Mouse (Mus musculus) ES-Bruce4 (cell line): ENCODE results near the gene Kcnk16. TPM values are rescaled to one million over a fixed set of nuclear protein-coding genes. Genes with fewer than 3 reads are reported as not detected.
A peak's percentile ranks its signal among the peaks of the same experiment; 100 is the strongest.

Experiments
- H3K27ac ChIP-seq: 2 replicates; pipeline ENCODE4 v1.5.1; 2012; ENCODE audit warnings: low read length, inconsistent platforms; ENCODE audit not compliant: insufficient read depth
- H3K27me3 ChIP-seq: 2 replicates; pipeline ENCODE4 v1.6.1; 2012; ENCODE audit warnings: mild to moderate bottlenecking, low read length, inconsistent platforms; ENCODE audit not compliant: control insufficient read depth, poor library complexity, insufficient read depth, severe bottlenecking
- H3K36me3 ChIP-seq: 2 replicates; pipeline ENCODE4 v1.6.1; 2012; ENCODE audit warnings: inconsistent platforms, mild to moderate bottlenecking, low read length, moderate library complexity; ENCODE audit not compliant: control insufficient read depth, poor library complexity, insufficient read depth, severe bottlenecking
- H3K4me1 ChIP-seq: one replicate; pipeline ENCODE4 v1.8.1; 2011; ENCODE audit warnings: low read length; ENCODE audit not compliant: control insufficient read depth, insufficient read depth
- H3K4me3 ChIP-seq: 2 replicates; pipeline ENCODE4 v1.5.1; 2011; ENCODE audit warnings: low read depth, mild to moderate bottlenecking, low read length
- H3K9ac ChIP-seq: 2 replicates; pipeline ENCODE4 v1.6.1; 2012; ENCODE audit warnings: low read depth, mild to moderate bottlenecking, inconsistent platforms; ENCODE audit not compliant: poor library complexity, severe bottlenecking
- H3K9me3 ChIP-seq: replicated peaks from 2 replicates; pipeline ENCODE4 v1.6.1; 2012; ENCODE audit warnings: mild to moderate bottlenecking, low read length, inconsistent platforms; ENCODE audit not compliant: control insufficient read depth, poor library complexity, insufficient read depth, severe bottlenecking
- CTCF ChIP-seq: IDR thresholded peaks from one replicate; pipeline ENCODE4 v1.8.1; 2011; ENCODE audit warnings: low read depth, low read length
- EP300 ChIP-seq: IDR thresholded peaks from 2 replicates; pipeline ENCODE4 v1.6.1; 2011; ENCODE audit warnings: low read depth, low read length; ENCODE audit not compliant: insufficient read depth
- POLR2A ChIP-seq: IDR thresholded peaks from one replicate; pipeline ENCODE4 v1.8.1; 2011; ENCODE audit warnings: low read length; ENCODE audit not compliant: insufficient read depth
- polyA plus RNA-seq: library from polyadenylated mRNA; stranded (reverse); fragments of >200 nt; gene quantifications from 2 replicates; pipeline ENCODE4 v1.2.4, GENCODE M21; 2011; ENCODE audit warnings: low read depth; ENCODE audit not compliant: missing spikeins, insufficient read depth, insufficient read length

Kcnk16 gene
- polyA plus RNA-seq, 1 experiment = not detected

- H3K4me3 ChIP-seq = peak overlapping the region; percentile 16; the same call in 1 of the 2 replicates
- peaks cover 3% of the 10 kb centered on the region for H3K4me1 ChIP-seq
- no peaks in the 10 kb centered on the region for H3K9me3 ChIP-seq
- no peak for TF ChIP-seq CTCF
- TF ChIP-seq POLR2A = no peak
- TF ChIP-seq EP300 = no peak
- H3K27ac ChIP-seq = no peak overlapping the region
- no peak overlapping the region for H3K9ac ChIP-seq
- H3K27me3 ChIP-seq = no peaks in the 10 kb centered on the region
- no peaks in the 10 kb centered on the region for H3K36me3 ChIP-seq
Measured at GRCm38 (mm10) chr14:20242454-20242853, 26.5 kb downstream of the Kcnk16 start.

- no peak for TF ChIP-seq EP300
- TF ChIP-seq POLR2A = no peak
- no peak for TF ChIP-seq CTCF
- no peaks in the 10 kb centered on the region; the same call in 1 of the 2 replicates for H3K9me3 ChIP-seq
- H3K9ac ChIP-seq = no peak overlapping the region
- no peaks in the 10 kb centered on the region for H3K27me3 ChIP-seq
- H3K4me3 ChIP-seq = no peak overlapping the region
- no peaks in the 10 kb centered on the region for H3K4me1 ChIP-seq
- no peaks in the 10 kb centered on the region for H3K36me3 ChIP-seq
- no peak overlapping the region for H3K27ac ChIP-seq
Measured at GRCm38 (mm10) chr14:20234403-20234802, 34.6 kb downstream of the Kcnk16 start.

DNA sequence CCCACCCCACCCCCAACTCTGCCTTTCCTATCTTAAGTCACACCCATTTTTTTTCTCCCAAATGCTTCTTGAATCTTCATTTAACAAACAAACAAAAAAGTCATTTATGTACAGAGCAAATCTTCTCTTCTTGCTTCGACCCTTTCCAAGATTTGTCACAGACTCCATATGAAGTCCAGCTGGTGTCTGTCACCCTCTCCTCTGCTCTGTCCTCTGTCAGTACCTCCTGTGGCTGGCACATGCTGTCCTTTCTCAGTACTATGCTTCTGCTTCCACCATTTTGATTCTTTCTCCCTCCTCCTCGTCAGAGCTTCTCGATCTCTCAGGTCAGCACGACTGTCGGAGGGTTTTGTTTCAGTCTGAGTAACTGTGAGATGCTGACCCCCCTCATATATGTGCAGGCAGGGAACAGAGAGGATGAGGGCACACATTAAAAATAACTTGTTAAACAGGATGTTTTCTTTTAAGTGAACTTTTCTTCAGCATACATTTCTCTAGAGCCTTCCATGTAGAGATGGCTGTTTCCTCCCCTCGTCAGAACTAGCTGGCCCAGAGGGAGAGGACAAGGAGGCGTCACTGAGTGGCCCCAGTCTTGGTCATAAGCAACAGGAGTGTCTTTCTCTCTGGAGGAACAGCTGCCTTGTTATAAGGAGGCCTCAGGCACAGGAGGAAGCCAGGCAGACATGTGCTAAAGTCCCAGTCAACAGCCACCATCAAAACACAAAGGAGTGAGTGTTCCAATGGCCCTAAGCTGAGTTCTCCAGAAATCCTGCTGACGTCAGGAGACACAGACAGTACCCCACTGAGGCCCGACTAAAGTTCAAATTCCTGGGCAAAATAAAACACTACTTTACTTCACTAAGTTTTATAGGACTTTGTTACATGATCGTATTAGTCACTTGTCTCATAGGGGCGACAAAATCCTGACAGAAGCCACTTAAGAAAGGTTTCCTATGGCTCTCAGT is 35.7 kb downstream of the Kcnk16 start:
- H3K4me3 ChIP-seq = no peak overlapping the region
- no peak overlapping the region for H3K9ac ChIP-seq
- H3K4me1 ChIP-seq = no peaks in the 10 kb centered on the region
- H3K27me3 ChIP-seq = no peaks in the 10 kb centered on the region
- H3K9me3 ChIP-seq = no peaks in the 10 kb centered on the region; the same call in 1 of the 2 replicates
- no peaks in the 10 kb centered on the region for H3K36me3 ChIP-seq
- TF ChIP-seq POLR2A (no peak), CTCF (no peak), EP300 (no peak)
- H3K27ac ChIP-seq = no peak overlapping the region

DNA sequence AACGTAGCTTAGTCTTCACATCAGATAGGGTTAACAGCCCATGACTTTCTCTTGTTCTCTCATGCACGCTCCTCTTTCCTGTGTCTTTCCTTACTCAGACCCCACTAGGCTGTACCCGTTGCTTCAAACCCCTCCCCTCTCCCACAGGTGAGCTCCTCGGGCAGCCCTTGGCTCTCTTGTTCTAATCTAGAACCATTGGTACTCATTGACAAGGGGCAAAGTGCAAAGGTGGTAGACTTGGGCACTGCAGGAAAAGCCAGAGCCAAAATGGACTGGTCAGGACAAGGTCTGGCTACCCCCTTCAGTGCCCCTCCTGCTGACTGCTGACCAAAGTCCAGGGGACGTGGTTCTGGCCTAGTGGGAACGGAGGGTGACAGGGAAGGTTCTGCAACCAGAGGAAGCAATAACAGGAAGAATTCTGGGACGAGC is 38.9 kb downstream of the Kcnk16 start:
- no peak overlapping the region for H3K9ac ChIP-seq
- H3K36me3 ChIP-seq = no peaks in the 10 kb centered on the region
- no peak for TF ChIP-seq EP300
- TF ChIP-seq CTCF = no peak
- TF ChIP-seq POLR2A = no peak
- no peak overlapping the region for H3K4me3 ChIP-seq
- H3K4me1 ChIP-seq = no peaks in the 10 kb centered on the region
- H3K9me3 ChIP-seq = no peaks in the 10 kb centered on the region; the same call in 1 of the 2 replicates
- H3K27me3 ChIP-seq = no peaks in the 10 kb centered on the region
- H3K27ac ChIP-seq = no peak overlapping the region

GRCm38 (mm10) chr14:20229437-20229836 is 39.6 kb downstream of the Kcnk16 start:
- TF ChIP-seq POLR2A = no peak
- no peak for TF ChIP-seq EP300
- TF ChIP-seq CTCF = no peak
- H3K4me1 ChIP-seq = no peaks in the 10 kb centered on the region
- H3K36me3 ChIP-seq = no peaks in the 10 kb centered on the region
- H3K4me3 ChIP-seq = no peak overlapping the region
- H3K27ac ChIP-seq = no peak overlapping the region
- H3K27me3 ChIP-seq = no peaks in the 10 kb centered on the region
- no peaks in the 10 kb centered on the region; the same call in 1 of the 2 replicates for H3K9me3 ChIP-seq
- H3K9ac ChIP-seq = no peak overlapping the region

DNA sequence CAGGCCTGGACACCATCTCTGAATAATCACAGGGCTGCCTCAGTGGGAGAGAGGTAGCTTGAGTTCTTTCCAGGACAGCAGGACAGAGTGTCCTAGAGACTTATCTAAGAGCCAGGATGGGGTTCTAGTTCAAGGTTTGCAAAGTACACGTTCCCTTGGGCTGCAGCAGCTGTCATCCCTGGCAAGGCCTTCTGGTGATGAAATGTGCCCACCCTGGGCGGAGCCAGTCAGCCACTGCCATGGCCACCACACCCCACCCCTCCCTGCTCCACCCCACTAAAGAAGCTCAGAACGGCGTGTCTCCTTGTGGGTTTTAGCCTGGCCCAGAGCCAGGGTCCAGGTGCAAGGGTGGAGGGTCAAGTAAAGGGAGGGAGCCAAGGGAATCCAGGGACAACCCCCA is 40.7 kb downstream of the Kcnk16 start:
- Histone ChIP-seq H3K27me3 (no peaks in the 10 kb centered on the region), H3K27ac (no peak overlapping the region)

More for the DNA sequence above, 40.7 kb downstream of the Kcnk16 start:
- Histone ChIP-seq H3K4me1 (no peaks in the 10 kb centered on the region), H3K36me3 (no peaks in the 10 kb centered on the region), H3K9me3 (no peaks in the 10 kb centered on the region), H3K9ac (no peak overlapping the region), H3K4me3 (no peak overlapping the region)
- TF ChIP-seq CTCF = no peak
